Mouse (Mus musculus): ENCODE measurements around the gene Ipo9. TPM values are rescaled to one million over a fixed set of nuclear protein-coding genes. Genes with fewer than 3 reads are reported as not detected.
A peak's percentile ranks its signal among the peaks of the same experiment; 100 is the strongest.

Ipo9 gene
- polyA plus RNA-seq, 1 experiment from 2014 or later = 184 TPM

GRCm38 (mm10) chr1:135462736-135463135, 32.4 kb upstream of the Ipo9 start:
- Histone ChIP-seq H3K4me2 (ENCODE audit: low read depth) (no peak overlapping the region), H3K9me3 (ENCODE audit: control insufficient read depth, low read length) (no peaks in the 10 kb centered on the region), H3K9ac (ENCODE audit: low read length) (no peak overlapping the region), H3K36me3 (ENCODE audit: control insufficient read depth, insufficient read depth, low read length) (no peaks in the 10 kb centered on the region; the same call in 1 of the 2 replicates), H3K4me1 (ENCODE audit: control insufficient read depth, insufficient read depth, low read length) (no peaks in the 10 kb centered on the region), H3K27me3 (ENCODE audit: control insufficient read depth, insufficient read depth, low read length) (no peaks in the 10 kb centered on the region), H3K27ac (ENCODE audit: low read depth, low read length) (no peak overlapping the region), H3K4me3 (ENCODE audit: low read depth, low read length) (no peak overlapping the region)
- 82% methylated on average over 8 of the region's 8 CpGs for WGBS
- DNase-seq (ENCODE audit: low spot score) (no peak), ATAC-seq (ENCODE audit: insufficient read depth, low FRiP score, low TSS enrichment) (no peak)

GRCm38 (mm10) chr1:135462304-135462703, 32.0 kb upstream of the Ipo9 start:
- ATAC-seq (ENCODE audit: insufficient read depth, low FRiP score, low TSS enrichment) = no peak
- no peak overlapping the region for H3K4me2 ChIP-seq (ENCODE audit: low read depth)
- no peaks in the 10 kb centered on the region; the same call in 1 of the 2 replicates for H3K36me3 ChIP-seq (ENCODE audit: control insufficient read depth, insufficient read depth, low read length)

GRCm38 (mm10) chr1:135461097-135461730, 30.9 kb upstream of the Ipo9 start:
- Histone ChIP-seq H3K9ac (ENCODE audit: low read length) (no peak overlapping the region), H3K27me3 (ENCODE audit: control insufficient read depth, insufficient read depth, low read length) (no peaks in the 10 kb centered on the region), H3K4me1 (ENCODE audit: control insufficient read depth, insufficient read depth, low read length) (no peaks in the 10 kb centered on the region), H3K4me2 (ENCODE audit: low read depth) (no peak overlapping the region), H3K36me3 (ENCODE audit: control insufficient read depth, insufficient read depth, low read length) (peaks cover 2% of the 10 kb centered on the region; the same call in 1 of the 2 replicates), H3K27ac (ENCODE audit: low read depth, low read length) (no peak overlapping the region), H3K4me3 (ENCODE audit: low read depth, low read length) (no peak overlapping the region), H3K9me3 (ENCODE audit: control insufficient read depth, low read length) (no peaks in the 10 kb centered on the region)
- DNase-seq (ENCODE audit: low spot score) (peak; percentile 74), ATAC-seq (ENCODE audit: insufficient read depth, low FRiP score, low TSS enrichment) (no peak)
- 69% methylated on average over 3 of the region's 3 CpGs for WGBS

More at GRCm38 (mm10) chr1:135462304-135462703, 32.0 kb upstream of the Ipo9 start:
- Histone ChIP-seq H3K4me1 (ENCODE audit: control insufficient read depth, insufficient read depth, low read length) (no peaks in the 10 kb centered on the region), H3K9me3 (ENCODE audit: control insufficient read depth, low read length) (no peaks in the 10 kb centered on the region), H3K27me3 (ENCODE audit: control insufficient read depth, insufficient read depth, low read length) (no peaks in the 10 kb centered on the region), H3K27ac (ENCODE audit: low read depth, low read length) (no peak overlapping the region), H3K4me3 (ENCODE audit: low read depth, low read length) (no peak overlapping the region), H3K9ac (ENCODE audit: low read length) (no peak overlapping the region)
- DNase-seq (ENCODE audit: low spot score) = no peak
- 85% methylated on average over 4 of the region's 4 CpGs for WGBS

- ATAC-seq (ENCODE audit: insufficient read depth, low FRiP score, low TSS enrichment) = no peak
- Histone ChIP-seq H3K4me2 (ENCODE audit: low read depth) (no peak overlapping the region), H3K4me3 (ENCODE audit: low read depth, low read length) (no peak overlapping the region), H3K9me3 (ENCODE audit: control insufficient read depth, low read length) (no peaks in the 10 kb centered on the region), H3K27me3 (ENCODE audit: control insufficient read depth, insufficient read depth, low read length) (no peaks in the 10 kb centered on the region), H3K27ac (ENCODE audit: low read depth, low read length) (no peak overlapping the region), H3K4me1 (ENCODE audit: control insufficient read depth, insufficient read depth, low read length) (no peaks in the 10 kb centered on the region), H3K36me3 (ENCODE audit: control insufficient read depth, insufficient read depth, low read length) (peaks cover 2% of the 10 kb centered on the region; the same call in 1 of the 2 replicates), H3K9ac (ENCODE audit: low read length) (no peak overlapping the region)
- DNase-seq (ENCODE audit: low spot score) = no peak
- WGBS = 93% methylated on average over 16 of the region's 16 CpGs
Observed at GRCm38 (mm10) chr1:135460521-135460920, 30.2 kb upstream of the Ipo9 start.

GRCm38 (mm10) chr1:135457860-135458259, 27.6 kb upstream of the Ipo9 start:
- H3K4me1 ChIP-seq (ENCODE audit: control insufficient read depth, insufficient read depth, low read length) = no peaks in the 10 kb centered on the region
- no peak overlapping the region for H3K4me2 ChIP-seq (ENCODE audit: low read depth)
- H3K9me3 ChIP-seq (ENCODE audit: control insufficient read depth, low read length) = no peaks in the 10 kb centered on the region
- H3K27ac ChIP-seq (ENCODE audit: low read depth, low read length) = no peak overlapping the region
- 88% methylated on average over 5 of the region's 5 CpGs for WGBS
- H3K9ac ChIP-seq (ENCODE audit: low read length) = no peak overlapping the region
- ATAC-seq (ENCODE audit: insufficient read depth, low FRiP score, low TSS enrichment) = no peak
- H3K36me3 ChIP-seq (ENCODE audit: control insufficient read depth, insufficient read depth, low read length) = peaks cover 10% of the 10 kb centered on the region
- H3K27me3 ChIP-seq (ENCODE audit: control insufficient read depth, insufficient read depth, low read length) = no peaks in the 10 kb centered on the region
- DNase-seq (ENCODE audit: low spot score) = no peak
- H3K4me3 ChIP-seq (ENCODE audit: low read depth, low read length) = no peak overlapping the region

GRCm38 (mm10) chr1:135452259-135452658, 22.0 kb upstream of the Ipo9 start:
- DNase-seq (ENCODE audit: low spot score) (peak; percentile 43), ATAC-seq (ENCODE audit: insufficient read depth, low FRiP score, low TSS enrichment) (no peak)
- Histone ChIP-seq H3K36me3 (ENCODE audit: control insufficient read depth, insufficient read depth, low read length) (peaks cover 19% of the 10 kb centered on the region), H3K4me2 (ENCODE audit: low read depth) (no peak overlapping the region), H3K4me3 (ENCODE audit: low read depth, low read length) (no peak overlapping the region), H3K9ac (ENCODE audit: low read length) (no peak overlapping the region), H3K4me1 (ENCODE audit: control insufficient read depth, insufficient read depth, low read length) (no peaks in the 10 kb centered on the region), H3K27ac (ENCODE audit: low read depth, low read length) (no peak overlapping the region), H3K27me3 (ENCODE audit: control insufficient read depth, insufficient read depth, low read length) (no peaks in the 10 kb centered on the region), H3K9me3 (ENCODE audit: control insufficient read depth, low read length) (no peaks in the 10 kb centered on the region)
- WGBS = 77% methylated on average over 10 of the region's 10 CpGs

GRCm38 (mm10) chr1:135451419-135451818, 21.1 kb upstream of the Ipo9 start:
- H3K36me3 ChIP-seq (ENCODE audit: control insufficient read depth, insufficient read depth, low read length) = peaks cover 17% of the 10 kb centered on the region
- no peak overlapping the region for H3K9ac ChIP-seq (ENCODE audit: low read length)
- DNase-seq (ENCODE audit: low spot score) = no peak
- H3K27me3 ChIP-seq (ENCODE audit: control insufficient read depth, insufficient read depth, low read length) = no peaks in the 10 kb centered on the region
- no peak overlapping the region for H3K4me3 ChIP-seq (ENCODE audit: low read depth, low read length)
- no peak overlapping the region for H3K27ac ChIP-seq (ENCODE audit: low read depth, low read length)
- no peaks in the 10 kb centered on the region for H3K4me1 ChIP-seq (ENCODE audit: control insufficient read depth, insufficient read depth, low read length)
- H3K4me2 ChIP-seq (ENCODE audit: low read depth) = no peak overlapping the region
- 90% methylated on average over 2 of the region's 2 CpGs for WGBS
- H3K9me3 ChIP-seq (ENCODE audit: control insufficient read depth, low read length) = no peaks in the 10 kb centered on the region
- no peak for ATAC-seq (ENCODE audit: insufficient read depth, low FRiP score, low TSS enrichment)

GRCm38 (mm10) chr1:135449876-135450275, 19.6 kb upstream of the Ipo9 start:
- WGBS = 94% methylated on average over 8 of the region's 8 CpGs
- Histone ChIP-seq H3K9me3 (ENCODE audit: control insufficient read depth, low read length) (no peaks in the 10 kb centered on the region), H3K27ac (ENCODE audit: low read depth, low read length) (no peak overlapping the region), H3K4me1 (ENCODE audit: control insufficient read depth, insufficient read depth, low read length) (no peaks in the 10 kb centered on the region), H3K4me3 (ENCODE audit: low read depth, low read length) (no peak overlapping the region), H3K4me2 (ENCODE audit: low read depth) (no peak overlapping the region), H3K27me3 (ENCODE audit: control insufficient read depth, insufficient read depth, low read length) (no peaks in the 10 kb centered on the region), H3K9ac (ENCODE audit: low read length) (no peak overlapping the region), H3K36me3 (ENCODE audit: control insufficient read depth, insufficient read depth, low read length) (peaks cover 17% of the 10 kb centered on the region)
- ATAC-seq (ENCODE audit: insufficient read depth, low FRiP score, low TSS enrichment) = no peak
- DNase-seq (ENCODE audit: low spot score) = no peak

- Histone ChIP-seq H3K4me1 (ENCODE audit: control insufficient read depth, insufficient read depth, low read length) (no peaks in the 10 kb centered on the region), H3K27ac (ENCODE audit: low read depth, low read length) (no peak overlapping the region), H3K36me3 (ENCODE audit: control insufficient read depth, insufficient read depth, low read length) (peaks cover 11% of the 10 kb centered on the region), H3K9ac (ENCODE audit: low read length) (no peak overlapping the region), H3K9me3 (ENCODE audit: control insufficient read depth, low read length) (no peaks in the 10 kb centered on the region), H3K4me3 (ENCODE audit: low read depth, low read length) (no peak overlapping the region), H3K27me3 (ENCODE audit: control insufficient read depth, insufficient read depth, low read length) (no peaks in the 10 kb centered on the region), H3K4me2 (ENCODE audit: low read depth) (no peak overlapping the region)
- WGBS = 94% methylated on average over 5 of the region's 5 CpGs
- DNase-seq (ENCODE audit: low spot score) (no peak), ATAC-seq (ENCODE audit: insufficient read depth, low FRiP score, low TSS enrichment) (no peak)
Observed at GRCm38 (mm10) chr1:135448940-135449339, 18.6 kb upstream of the Ipo9 start.

Measured in neural tube, embryonic 11.5 days (tissue).